Mouse (Mus musculus) bone marrow macrophage, adult 2 months (primary cell): ENCODE results near the gene Rnf10. TPM values are rescaled to one million over a fixed set of nuclear protein-coding genes. Genes with fewer than 3 reads are reported as not detected.

Experiments
- H3K27ac ChIP-seq: 2 replicates; pipeline ENCODE4 v1.5.1; 2012; ENCODE audit warnings: low read depth, low read length; ENCODE audit not compliant: insufficient read depth
- H3K4me1 ChIP-seq: 2 replicates; pipeline ENCODE4 v1.6.1; 2012; ENCODE audit warnings: low read length; ENCODE audit not compliant: control insufficient read depth, insufficient read depth
- H3K4me3 ChIP-seq: 2 replicates; pipeline ENCODE4 v1.5.1; 2012; ENCODE audit warnings: mild to moderate bottlenecking, low read length, moderate library complexity; ENCODE audit not compliant: insufficient read depth
- CTCF ChIP-seq: IDR thresholded peaks from 2 replicates; pipeline ENCODE4 v1.5.1; 2012; ENCODE audit warnings: low read depth, mild to moderate bottlenecking, low read length, moderate library complexity
- POLR2A ChIP-seq: IDR thresholded peaks from 2 replicates; pipeline ENCODE4 v1.6.1; 2012; ENCODE audit warnings: mild to moderate bottlenecking, low read depth, low read length, borderline replicate concordance
- polyA plus RNA-seq: library from polyadenylated mRNA; stranded (reverse); fragments of >200 nt; gene quantifications from 2 replicates; pipeline ENCODE4 v1.2.4, GENCODE M21; 2012; ENCODE audit not compliant: missing spikeins, insufficient read depth, insufficient read length

The Rnf10 gene
- polyA plus RNA-seq, 1 experiment: 105 TPM

GRCm38 (mm10) chr5:115238729-115239195, 33.9 kb downstream of the Rnf10 start:
- Histone ChIP-seq H3K4me1 (peaks cover 5% of the 10 kb centered on the region), H3K27ac (no peak overlapping the region), H3K4me3 (peak overlapping the region; percentile 74)
- TF ChIP-seq POLR2A (no peak), CTCF (no peak)

- H3K4me1 ChIP-seq: peaks cover 5% of the 10 kb centered on the region
- TF ChIP-seq POLR2A (no peak), CTCF (no peak)
Measured at GRCm38 (mm10) chr5:115237803-115238728, 34.6 kb downstream of the Rnf10 start.

GRCm38 (mm10) chr5:115235786-115236263, 36.9 kb downstream of the Rnf10 start, which contains the start of gene Pop5:
TSS of gene Pop5 (plus strand) at chr5:115235836.
- H3K27ac ChIP-seq: no peak within 1 kb of the TSS
- peak; percentile 93 for TF ChIP-seq CTCF
- no peak for TF ChIP-seq POLR2A

More at GRCm38 (mm10) chr5:115237803-115238728, 34.6 kb downstream of the Rnf10 start:
- Histone ChIP-seq H3K27ac (peak overlapping the region; percentile 50), H3K4me3 (peak overlapping the region; percentile 74)

GRCm38 (mm10) chr5:115235323-115235771, 37.4 kb downstream of the Rnf10 start:
- H3K4me1 ChIP-seq: peaks cover 5% of the 10 kb centered on the region
- TF ChIP-seq POLR2A: no peak
- TF ChIP-seq CTCF: no peak
- peak overlapping the region; percentile 52 for H3K4me3 ChIP-seq
- no peak overlapping the region for H3K27ac ChIP-seq

More at GRCm38 (mm10) chr5:115235786-115236263, 36.9 kb downstream of the Rnf10 start, which contains the start of gene Pop5:
- Histone ChIP-seq H3K4me1 (peaks cover 5% of the 10 kb centered on the region), H3K4me3 (peak within 1 kb of the TSS; percentile 52)

DNA sequence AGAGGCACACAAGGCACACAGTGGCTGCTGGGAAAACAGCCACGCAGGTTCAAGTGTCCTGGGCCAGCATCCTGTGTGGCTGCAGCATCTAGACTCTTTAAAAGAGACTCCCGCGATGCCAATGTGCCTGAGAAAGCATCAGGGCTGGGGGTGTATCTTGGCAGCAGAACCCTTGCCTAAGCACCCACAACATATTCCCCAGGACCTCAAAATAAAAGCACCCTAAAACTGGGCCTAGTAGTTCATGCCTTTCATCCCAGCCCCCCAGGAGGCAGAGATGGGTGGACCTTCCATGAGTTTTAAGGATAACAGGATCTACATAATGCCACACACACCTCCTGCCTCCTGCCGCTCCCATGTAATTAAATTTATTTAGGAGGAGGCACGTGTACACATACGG, 38.2 kb downstream of the Rnf10 start:
- Histone ChIP-seq H3K4me1 (peaks cover 5% of the 10 kb centered on the region), H3K4me3 (no peak overlapping the region), H3K27ac (no peak overlapping the region)
- TF ChIP-seq POLR2A: no peak
- no peak for TF ChIP-seq CTCF

GRCm38 (mm10) chr5:115233031-115233780, 39.5 kb downstream of the Rnf10 start:
- Histone ChIP-seq H3K27ac (no peak overlapping the region), H3K4me1 (no peaks in the 10 kb centered on the region), H3K4me3 (no peak overlapping the region)
- TF ChIP-seq POLR2A: no peak
- no peak for TF ChIP-seq CTCF

DNA sequence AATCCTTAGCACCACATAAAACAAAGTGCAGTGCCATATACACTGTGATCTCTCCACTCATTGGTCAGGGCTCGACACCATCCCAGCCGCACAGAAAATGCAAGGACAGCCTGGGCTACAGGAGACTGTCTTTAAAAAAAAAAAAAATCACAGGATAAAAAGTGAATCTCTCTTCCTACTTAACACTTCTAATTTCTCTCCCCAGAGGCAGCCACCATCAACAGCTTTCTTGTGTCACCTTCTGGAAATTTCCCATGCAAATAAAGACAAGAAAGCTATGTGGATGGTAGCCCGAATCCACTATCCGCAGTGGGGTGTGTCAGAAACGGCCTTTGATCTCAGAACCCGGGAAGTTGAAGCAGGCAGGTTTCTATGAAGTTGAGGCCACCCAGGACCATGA, 40.2 kb downstream of the Rnf10 start:
- TF ChIP-seq CTCF: no peak
- TF ChIP-seq POLR2A: no peak
- H3K27ac ChIP-seq: no peak overlapping the region
- H3K4me1 ChIP-seq: no peaks in the 10 kb centered on the region
- H3K4me3 ChIP-seq: no peak overlapping the region

DNA sequence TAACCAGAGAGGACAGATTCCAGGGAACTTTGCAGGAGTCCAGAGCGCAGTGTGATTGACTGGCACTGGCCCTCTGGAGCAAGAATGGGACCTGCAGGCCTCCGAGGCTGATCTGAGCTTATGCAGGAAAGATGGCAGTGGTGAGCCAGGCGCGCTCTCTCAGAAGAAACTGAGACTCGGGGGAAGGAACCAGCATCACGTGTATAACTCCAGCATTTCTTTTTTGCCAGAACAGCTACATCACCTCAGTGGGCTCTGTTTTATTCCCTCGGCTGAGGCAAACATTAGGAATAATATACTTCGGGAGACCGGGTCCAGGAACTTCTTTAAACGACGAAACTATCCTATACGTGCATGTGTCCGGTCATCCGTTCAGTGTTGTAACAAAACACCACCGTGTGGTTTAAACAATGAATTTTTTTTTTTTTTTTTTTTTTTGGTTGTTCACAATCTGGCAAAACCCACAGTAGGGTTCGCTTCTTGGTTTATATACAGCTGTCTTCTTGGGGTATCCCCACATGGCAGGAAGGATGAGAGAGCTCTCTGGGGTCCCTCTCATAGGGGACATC, 41.1 kb downstream of the Rnf10 start:
- no peaks in the 10 kb centered on the region for H3K4me1 ChIP-seq
- TF ChIP-seq CTCF (no peak), POLR2A (no peak)
- H3K4me3 ChIP-seq: no peak overlapping the region
- H3K27ac ChIP-seq: no peak overlapping the region
